Mouse (Mus musculus) hindbrain, embryonic 13.5 days (tissue): Measurements from ENCODE around the gene Slc4a3. TPM values are rescaled to one million over a fixed set of nuclear protein-coding genes. Genes with fewer than 3 reads are reported as not detected.

Experiments
- ATAC-seq: fragments of 200-750 bp; cut with Nextera tagmentation; 2 replicates; pipeline ENCODE4 v1.8.0; 2017; ENCODE audit warnings: moderate TSS enrichment; ENCODE audit not compliant: low FRiP score
- H3K27ac ChIP-seq: fragments of 300-500 bp; sonication (generic); 2 replicates; pipeline ENCODE4 v1.5.1; 2015; ENCODE audit warnings: inconsistent platforms, mild to moderate bottlenecking, moderate library complexity
- H3K27me3 ChIP-seq: fragments of 300-500 bp; sonication (generic); 2 replicates; pipeline ENCODE4 v1.6.1; 2015; ENCODE audit warnings: mild to moderate bottlenecking, inconsistent platforms
- H3K36me3 ChIP-seq: fragments of 300-500 bp; sonication (generic); 2 replicates; pipeline ENCODE4 v1.6.1; 2015; ENCODE audit warnings: mild to moderate bottlenecking, inconsistent platforms
- H3K4me1 ChIP-seq: fragments of 300-500 bp; sonication (generic); replicated peaks from 2 replicates; pipeline ENCODE4 v1.6.1; 2015; ENCODE audit warnings: inconsistent platforms
- H3K4me2 ChIP-seq: fragments of 300-500 bp; sonication (generic); 2 replicates; pipeline ENCODE4 v1.6.1; 2015; ENCODE audit warnings: inconsistent platforms, mild to moderate bottlenecking, moderate library complexity
- H3K4me3 ChIP-seq: fragments of 300-500 bp; sonication (generic); 2 replicates; pipeline ENCODE4 v1.5.1; 2015; ENCODE audit warnings: mild to moderate bottlenecking, inconsistent platforms
- H3K9ac ChIP-seq: fragments of 300-500 bp; sonication (generic); 2 replicates; pipeline ENCODE4 v1.6.1; 2015; ENCODE audit warnings: mild to moderate bottlenecking, inconsistent platforms
- H3K9me3 ChIP-seq: fragments of 300-500 bp; sonication (generic); 2 replicates; pipeline ENCODE4 v1.6.1; 2016; ENCODE audit warnings: inconsistent platforms
- WGBS: fragments of 180-500 bp; shearing (Covaris S2); methylation state at CpG from one replicate; pipeline ENCODE4 v1.1.7; 2015; 5-methylcytosine and 5-hydroxymethylcytosine counted together
- polyA plus RNA-seq: library from polyadenylated mRNA; unstranded; fragments of >200 nt; fragmentation: Nextera tagmentation; extraction: Ambion mirVana; gene quantifications from 2 replicates; pipeline ENCODE4 v1.2.1, GENCODE M21; 2015

The Slc4a3 gene
- polyA plus RNA-seq, 1 experiment from 2014 or later: 50.4 TPM

DNA sequence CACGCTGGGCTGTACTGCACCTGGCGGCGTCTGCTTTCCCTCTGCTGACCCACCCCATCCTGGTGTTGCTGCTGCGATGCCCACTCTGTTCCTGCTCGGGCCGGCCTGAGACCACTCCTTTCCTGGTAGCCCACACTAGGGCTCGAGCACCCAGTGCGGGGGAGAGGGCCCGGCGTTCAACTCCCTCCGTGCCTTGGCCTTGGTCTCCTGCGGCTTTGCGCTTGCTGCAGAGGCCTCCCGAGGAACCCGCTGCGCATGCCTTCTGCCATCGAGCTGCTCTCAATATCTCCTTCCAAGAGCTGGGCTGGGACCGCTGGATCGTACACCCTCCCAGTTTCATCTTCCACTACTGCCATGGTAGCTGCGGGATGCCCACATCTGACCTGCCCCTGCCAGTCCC lies 36.5 kb upstream of the Slc4a3 start:
- Histone ChIP-seq H3K9ac (no peak overlapping the region), H3K4me1 (peaks cover 28% of the 10 kb centered on the region), H3K4me3 (no peak overlapping the region), H3K4me2 (no peak overlapping the region), H3K9me3 (no peaks in the 10 kb centered on the region), H3K36me3 (no peaks in the 10 kb centered on the region), H3K27me3 (peaks cover 33% of the 10 kb centered on the region), H3K27ac (no peak overlapping the region)
- no peak for ATAC-seq
- WGBS: 46% methylated on average over 20 of the region's 20 CpGs

DNA sequence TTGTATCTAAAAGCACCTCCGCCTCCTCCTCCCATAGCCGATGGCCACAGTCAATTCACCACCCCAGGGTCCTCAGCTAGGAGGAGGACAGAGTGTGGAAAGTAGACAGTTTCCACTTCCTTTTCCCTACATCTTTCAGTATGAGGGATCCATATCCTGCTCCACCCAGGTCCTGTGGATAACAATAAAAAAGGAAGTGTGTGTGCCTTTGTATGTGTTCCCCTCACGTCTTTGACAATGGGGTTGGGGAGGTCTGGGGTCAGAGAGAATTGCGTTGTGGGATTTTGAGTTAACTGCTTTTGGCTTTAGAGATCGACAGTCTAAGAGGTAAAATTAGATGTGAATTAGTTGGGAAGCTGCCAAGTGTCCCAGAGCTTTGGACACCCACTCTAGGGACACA lies 35.9 kb upstream of the Slc4a3 start:
- no peak for ATAC-seq
- no peak overlapping the region for H3K4me2 ChIP-seq
- WGBS: 69% methylated on average over 5 of the region's 5 CpGs
- H3K27me3 ChIP-seq: peaks cover 33% of the 10 kb centered on the region
- H3K4me3 ChIP-seq: no peak overlapping the region
- peaks cover 23% of the 10 kb centered on the region for H3K4me1 ChIP-seq
- H3K9ac ChIP-seq: no peak overlapping the region
- H3K27ac ChIP-seq: no peak overlapping the region
- no peaks in the 10 kb centered on the region for H3K9me3 ChIP-seq
- no peaks in the 10 kb centered on the region for H3K36me3 ChIP-seq

DNA sequence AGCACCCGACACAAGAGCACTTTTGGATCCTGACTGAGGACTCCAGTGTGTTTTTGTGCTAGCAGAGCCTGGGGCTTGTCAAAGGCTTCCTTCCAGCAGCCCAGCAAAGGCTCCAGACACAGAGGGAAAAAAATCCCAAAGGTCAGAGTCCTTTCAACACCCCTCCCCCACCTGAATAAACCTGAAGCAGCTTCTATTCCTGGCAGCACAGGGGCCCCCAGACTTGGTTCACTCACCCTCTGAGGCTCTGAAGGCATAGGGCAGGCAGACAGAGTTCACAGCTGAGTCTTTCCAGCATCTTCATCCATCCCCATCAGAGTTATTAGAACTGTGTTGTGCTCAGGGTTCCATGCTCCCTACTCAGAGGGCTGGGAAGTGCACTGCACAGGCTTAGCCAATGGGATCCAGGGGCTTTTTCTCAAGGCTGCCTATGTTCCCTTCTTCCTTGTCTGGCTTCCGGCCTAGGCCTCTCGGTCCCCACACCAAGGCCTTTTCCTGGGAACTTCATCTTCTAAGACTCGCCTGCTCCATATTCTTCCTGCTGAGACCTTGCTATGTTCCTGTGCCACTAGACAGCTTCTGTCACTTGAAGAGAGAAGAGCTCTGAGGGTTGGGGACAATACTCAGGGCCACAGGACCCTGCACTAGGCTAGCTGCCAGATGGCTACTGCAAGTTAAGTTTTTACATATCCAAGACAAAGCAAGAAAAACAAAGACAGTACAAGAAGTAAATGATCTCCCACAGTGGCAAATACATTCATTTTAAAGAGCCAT lies 34.4 kb upstream of the Slc4a3 start:
- WGBS: 50% methylated on average over 4 of the region's 4 CpGs
- no peak for ATAC-seq
- no peak overlapping the region for H3K4me2 ChIP-seq
- no peaks in the 10 kb centered on the region for H3K9me3 ChIP-seq
- no peak overlapping the region for H3K27ac ChIP-seq
- no peak overlapping the region for H3K4me3 ChIP-seq
- no peaks in the 10 kb centered on the region for H3K36me3 ChIP-seq
- H3K4me1 ChIP-seq: peaks cover 18% of the 10 kb centered on the region
- H3K9ac ChIP-seq: no peak overlapping the region
- H3K27me3 ChIP-seq: peaks cover 33% of the 10 kb centered on the region

GRCm38 (mm10) chr1:75512550-75512949 lies 33.5 kb upstream of the Slc4a3 start:
- WGBS: 89% methylated on average over 3 of the region's 3 CpGs
- Histone ChIP-seq H3K4me2 (no peak overlapping the region), H3K36me3 (no peaks in the 10 kb centered on the region), H3K9me3 (no peaks in the 10 kb centered on the region), H3K27ac (no peak overlapping the region), H3K27me3 (peaks cover 25% of the 10 kb centered on the region), H3K4me1 (peaks cover 9% of the 10 kb centered on the region), H3K4me3 (no peak overlapping the region), H3K9ac (no peak overlapping the region)
- no peak for ATAC-seq

DNA sequence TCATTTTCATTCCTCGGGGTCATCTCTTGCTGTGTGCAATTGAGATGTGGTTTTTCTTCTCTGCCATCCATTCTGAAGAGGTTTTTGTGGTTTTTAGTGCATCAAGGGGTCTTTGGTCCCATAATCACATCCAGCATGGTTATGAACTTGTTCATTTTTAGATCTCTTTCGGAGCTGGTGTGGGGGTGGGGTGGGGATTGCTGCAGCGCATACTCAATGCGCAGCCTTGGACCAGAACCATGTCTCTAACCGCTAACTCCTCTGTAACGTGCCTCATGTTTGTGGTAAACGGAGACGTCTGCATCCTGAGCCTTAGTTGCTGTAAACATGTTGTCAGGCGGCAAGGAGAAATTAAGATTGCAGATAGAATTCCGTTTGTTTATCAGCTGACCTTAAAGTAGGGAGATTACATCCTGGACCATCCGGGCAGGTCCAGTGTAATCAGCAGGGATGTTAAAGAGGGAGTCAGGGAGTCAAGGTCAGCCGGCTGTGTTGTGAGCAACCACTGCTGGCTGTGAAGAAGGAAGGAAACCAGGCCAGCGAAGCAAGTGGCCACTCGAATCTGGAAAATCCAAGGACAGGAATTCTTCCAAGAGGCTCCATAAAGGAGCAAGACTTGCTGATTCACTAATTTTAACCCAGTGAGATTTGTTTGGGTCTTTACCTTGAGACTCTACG lies 29.2 kb upstream of the Slc4a3 start:
- Histone ChIP-seq H3K27me3 (no peaks in the 10 kb centered on the region; the same call in 1 of the 2 replicates), H3K27ac (no peak overlapping the region), H3K36me3 (no peaks in the 10 kb centered on the region), H3K4me1 (peaks cover 3% of the 10 kb centered on the region; the same call in 1 of the 2 replicates), H3K9me3 (no peaks in the 10 kb centered on the region), H3K4me2 (no peak overlapping the region), H3K9ac (no peak overlapping the region), H3K4me3 (no peak overlapping the region)
- no peak for ATAC-seq
- 83% methylated on average over 15 of the region's 15 CpGs for WGBS

DNA sequence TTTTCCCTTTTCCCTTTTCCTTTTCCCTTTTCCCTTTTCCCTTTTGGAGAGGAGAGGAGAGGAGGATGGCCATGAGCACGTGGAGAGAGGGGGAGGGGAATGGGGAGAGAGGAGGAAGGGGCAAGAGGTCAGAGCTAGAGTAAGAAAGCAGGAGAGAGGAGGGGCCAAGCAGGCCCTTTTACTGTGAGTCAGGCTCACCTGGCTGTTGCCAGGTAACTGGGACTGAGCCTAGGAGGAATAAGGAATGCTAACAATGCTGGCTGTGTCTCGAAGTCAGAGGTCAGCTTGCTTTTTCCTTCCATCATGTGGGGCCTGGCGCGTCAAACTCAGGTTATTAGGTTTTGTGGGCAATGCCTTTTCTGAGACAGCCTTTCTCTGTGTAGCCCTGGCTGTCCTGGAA lies 28.1 kb upstream of the Slc4a3 start:
- Histone ChIP-seq H3K9ac (no peak overlapping the region), H3K27me3 (no peaks in the 10 kb centered on the region; the same call in 1 of the 2 replicates), H3K27ac (no peak overlapping the region), H3K4me2 (no peak overlapping the region), H3K36me3 (no peaks in the 10 kb centered on the region), H3K4me3 (no peak overlapping the region), H3K9me3 (no peaks in the 10 kb centered on the region), H3K4me1 (peaks cover 11% of the 10 kb centered on the region)
- ATAC-seq: no peak
- WGBS: 65% methylated on average over 3 of the region's 4 CpGs

GRCm38 (mm10) chr1:75518427-75518826 lies 27.6 kb upstream of the Slc4a3 start:
- Histone ChIP-seq H3K9me3 (no peaks in the 10 kb centered on the region), H3K9ac (no peak overlapping the region), H3K27ac (no peak overlapping the region), H3K4me3 (no peak overlapping the region), H3K27me3 (no peaks in the 10 kb centered on the region; the same call in 1 of the 2 replicates), H3K4me1 (peaks cover 11% of the 10 kb centered on the region), H3K36me3 (no peaks in the 10 kb centered on the region), H3K4me2 (no peak overlapping the region)
- no peak for ATAC-seq
- WGBS: 96% methylated on average over 4 of the region's 4 CpGs

- H3K9me3 ChIP-seq: no peaks in the 10 kb centered on the region
- peaks cover 11% of the 10 kb centered on the region for H3K4me1 ChIP-seq
- no peak overlapping the region for H3K4me3 ChIP-seq
- no peaks in the 10 kb centered on the region for H3K36me3 ChIP-seq
- H3K4me2 ChIP-seq: no peak overlapping the region
- ATAC-seq: no peak
- H3K9ac ChIP-seq: no peak overlapping the region
- H3K27ac ChIP-seq: 0 out of 2 replicates have a peak overlapping the region, but pooled peaks have one; percentile 32
- H3K27me3 ChIP-seq: no peaks in the 10 kb centered on the region; the same call in 1 of the 2 replicates
- 82% methylated on average over 5 of the region's 5 CpGs for WGBS
Observed at GRCm38 (mm10) chr1:75519576-75519975, 26.5 kb upstream of the Slc4a3 start.

- H3K4me1 ChIP-seq: peaks cover 11% of the 10 kb centered on the region
- H3K9me3 ChIP-seq: no peaks in the 10 kb centered on the region
- H3K4me3 ChIP-seq: peak within 1 kb of the TSS; percentile 60
- ATAC-seq: peak; percentile 97
- H3K27ac ChIP-seq: peak within 1 kb of the TSS; percentile 89
- under 1% methylated on average over 46 of the region's 46 CpGs for WGBS
- H3K36me3 ChIP-seq: peaks cover 14% of the 10 kb centered on the region
- H3K27me3 ChIP-seq: no peaks in the 10 kb centered on the region
- peak within 1 kb of the TSS; percentile 65 for H3K9ac ChIP-seq
- H3K4me2 ChIP-seq: peak within 1 kb of the TSS; percentile 56
Observed at GRCm38 (mm10) chr1:75521321-75522031, 24.6 kb upstream of the Slc4a3 start, which contains the start of gene Stk11ip. Gene Stk11ip (plus strand): TSS chr1:75521529.

DNA sequence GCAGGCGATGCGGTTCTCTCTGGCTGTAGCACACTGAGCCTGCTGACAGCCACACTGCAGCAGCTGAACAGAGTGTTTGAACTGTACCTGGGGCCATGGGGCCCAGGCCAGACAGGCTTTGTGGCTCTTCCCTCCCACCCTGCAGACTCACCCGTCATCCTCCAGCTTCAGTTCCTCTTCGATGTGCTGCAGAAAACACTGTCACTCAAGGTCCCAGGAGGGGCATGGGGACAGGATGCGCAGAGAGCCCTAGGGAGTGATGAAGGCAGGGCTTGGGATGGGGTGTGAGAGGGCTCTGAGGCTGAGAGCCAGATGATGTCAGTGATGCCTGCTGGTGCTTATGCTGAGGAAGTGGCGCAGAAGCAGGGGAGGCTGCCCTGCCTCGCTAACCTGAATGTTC lies 21.4 kb upstream of the Slc4a3 start:
- no peaks in the 10 kb centered on the region for H3K9me3 ChIP-seq
- no peak overlapping the region for H3K9ac ChIP-seq
- H3K36me3 ChIP-seq: peaks cover 46% of the 10 kb centered on the region
- H3K27me3 ChIP-seq: no peaks in the 10 kb centered on the region
- H3K27ac ChIP-seq: no peak overlapping the region
- WGBS: 96% methylated on average over 7 of the region's 7 CpGs
- no peak for ATAC-seq
- H3K4me3 ChIP-seq: no peak overlapping the region
- H3K4me2 ChIP-seq: no peak overlapping the region
- peaks cover 11% of the 10 kb centered on the region for H3K4me1 ChIP-seq

GRCm38 (mm10) chr1:75530546-75530945 lies 15.5 kb upstream of the Slc4a3 start:
- no peak overlapping the region for H3K4me3 ChIP-seq
- no peak overlapping the region for H3K27ac ChIP-seq
- H3K9ac ChIP-seq: no peak overlapping the region
- H3K4me1 ChIP-seq: no peaks in the 10 kb centered on the region
- peaks cover 90% of the 10 kb centered on the region for H3K36me3 ChIP-seq
- H3K27me3 ChIP-seq: no peaks in the 10 kb centered on the region
- ATAC-seq: no peak
- no peaks in the 10 kb centered on the region for H3K9me3 ChIP-seq
- WGBS: 88% methylated on average over 4 of the region's 4 CpGs
- no peak overlapping the region for H3K4me2 ChIP-seq
